Mouse (Mus musculus): ENCODE data around the gene Zfp385b. TPM values are rescaled to one million over a fixed set of nuclear protein-coding genes. Genes with fewer than 3 reads are reported as not detected.

The Zfp385b gene
- total and polyA plus RNA-seq, 3 experiments, result not detected

GRCm38 (mm10) chr2:77804781-77805180, 14.7 kb downstream of the Zfp385b start:
- TF ChIP-seq BHLHE40 (IDR thresholded peaks at IDR 0.05; ENCODE audit: low read depth, low read length) (no peak), MYC (IDR thresholded peaks at IDR 0.05; ENCODE audit: low read depth, low read length) (no peak), ELF1 (IDR thresholded peaks at IDR 0.05; ENCODE audit: low read depth, low read length) (no peak), CHD1 (IDR thresholded peaks at IDR 0.05; ENCODE audit: low read depth, low read length) (no peak), POLR2A (IDR thresholded peaks at IDR 0.05; ENCODE audit: low read depth, low read length) (no peak), MXI1 (IDR thresholded peaks at IDR 0.05; ENCODE audit: low read depth, low read length) (no peak), KAT2A (IDR thresholded peaks at IDR 0.05; ENCODE audit: insufficient replicate concordance, low read length) (no peak), MAFK (IDR thresholded peaks at IDR 0.05; ENCODE audit: insufficient replicate concordance, low read length) (no peak)
- dilution Hi-C loops (cut with MboI; ENCODE audit: extremely low pct_ligation_motif_present, extremely low pct_unique_long_range_greater_than_20kb, low sequenced_read_pairs), result no loop called here

GRCm38 (mm10) chr2:77802291-77802690, 17.1 kb downstream of the Zfp385b start:
- no peak overlapping the region for H3K9ac ChIP-seq (ENCODE audit: insufficient read depth, low read depth)
- H3K27me3 ChIP-seq (replicated peaks), result no peaks in the 10 kb centered on the region
- no peaks in the 10 kb centered on the region for H3K4me1 ChIP-seq (ENCODE audit: control insufficient read depth in 1 of 2, insufficient read depth in 2 of 2)
- dilution Hi-C loops (cut with MboI; ENCODE audit: extremely low pct_ligation_motif_present, extremely low pct_unique_long_range_greater_than_20kb, low sequenced_read_pairs) (no loop called here), in situ Hi-C loops (cut with MboI; ENCODE audit: low pct_ligation_motif_present, low pct_unique_long_range_greater_than_20kb, low sequenced_read_pairs) (no loop called here)
- no peaks in the 10 kb centered on the region for H3K36me3 ChIP-seq (replicated peaks in 1 of 2; ENCODE audit: control insufficient read depth in 1 of 2, insufficient read depth in 1 of 2, low read length in 1 of 2)
- H3K4me3 ChIP-seq (replicated peaks in 1 of 3; ENCODE audit: low read depth in 2 of 3, low read length in 2 of 3, poor library complexity in 1 of 3), result no peak overlapping the region
- no peaks in the 10 kb centered on the region for H3K79me2 ChIP-seq (replicated peaks; ENCODE audit: control insufficient read depth, extremely low read depth, insufficient read depth, poor library complexity, severe bottlenecking)
- H3K27ac ChIP-seq (ENCODE audit: insufficient read depth, low read depth), result no peak overlapping the region
- no peak for DNase-seq (ENCODE audit: extremely low read depth)
- TF ChIP-seq USF1 (IDR thresholded peaks at IDR 0.05; ENCODE audit: low read depth, low read length), result no peak
- no peak for TF ChIP-seq JUN (IDR thresholded peaks at IDR 0.05; ENCODE audit: insufficient read depth, low read depth, low read length)
- TF ChIP-seq MXI1 (IDR thresholded peaks at IDR 0.05; ENCODE audit: low read depth, low read length), result no peak
- TF ChIP-seq ZMIZ1 (IDR thresholded peaks at IDR 0.05; ENCODE audit: low read depth, low read length), result no peak
- TF ChIP-seq E2F4 (IDR thresholded peaks at IDR 0.05; ENCODE audit: insufficient replicate concordance, low read depth, low read length), result no peak
- TF ChIP-seq TBP (conservative IDR thresholded peaks at IDR 0.05; ENCODE audit: low read depth, low read length), result no peak
- TF ChIP-seq CHD2 (IDR thresholded peaks at IDR 0.05; ENCODE audit: low read length), result no peak
- TF ChIP-seq HCFC1 (IDR thresholded peaks at IDR 0.05; ENCODE audit: low read depth, low read length), result no peak
- TF ChIP-seq GABPA (IDR thresholded peaks at IDR 0.05; ENCODE audit: insufficient replicate concordance, low read depth, low read length), result no peak
- H3K9me3 ChIP-seq (replicated peaks; ENCODE audit: low read length), result peaks cover 83% of the 10 kb centered on the region
- no peak overlapping the region for H3K4me2 ChIP-seq (ENCODE audit: insufficient read depth, low read depth, poor library complexity, severe bottlenecking)

More at GRCm38 (mm10) chr2:77804781-77805180, 14.7 kb downstream of the Zfp385b start:
- in situ Hi-C loops (cut with MboI; ENCODE audit: low pct_ligation_motif_present, low pct_unique_long_range_greater_than_20kb, low sequenced_read_pairs), result no loop called here
- DNase-seq (ENCODE audit: extremely low read depth), result no peak
- H3K4me1 ChIP-seq (ENCODE audit: control insufficient read depth in 1 of 2, insufficient read depth in 2 of 2), result no peaks in the 10 kb centered on the region
- H3K9me3 ChIP-seq (replicated peaks; ENCODE audit: low read length), result peaks cover 71% of the 10 kb centered on the region
- H3K79me2 ChIP-seq (replicated peaks; ENCODE audit: control insufficient read depth, extremely low read depth, insufficient read depth, poor library complexity, severe bottlenecking), result no peaks in the 10 kb centered on the region
- no peaks in the 10 kb centered on the region for H3K36me3 ChIP-seq (replicated peaks in 1 of 2; ENCODE audit: control insufficient read depth in 1 of 2, insufficient read depth in 1 of 2, low read length in 1 of 2)
- no peak overlapping the region for H3K4me3 ChIP-seq (replicated peaks in 1 of 3; ENCODE audit: low read depth in 2 of 3, low read length in 2 of 3, poor library complexity in 1 of 3)
- no peak overlapping the region for H3K27ac ChIP-seq (ENCODE audit: insufficient read depth, low read depth)
- H3K27me3 ChIP-seq (replicated peaks), result no peaks in the 10 kb centered on the region
- H3K9ac ChIP-seq (ENCODE audit: insufficient read depth, low read depth), result no peak overlapping the region
- no peak overlapping the region for H3K4me2 ChIP-seq (ENCODE audit: insufficient read depth, low read depth, poor library complexity, severe bottlenecking)

Measured in CH12.LX (cell line).